Mouse (Mus musculus) bone marrow macrophage, adult 2 months (primary cell): ENCODE data around the gene Myh1.

Experiments used
- CTCF ChIP-seq: IDR thresholded peaks from 2 replicates; pipeline ENCODE4 v1.5.1; 2012; ENCODE audit warnings: low read depth, mild to moderate bottlenecking, low read length, moderate library complexity
- POLR2A ChIP-seq: IDR thresholded peaks from 2 replicates; pipeline ENCODE4 v1.6.1; 2012; ENCODE audit warnings: mild to moderate bottlenecking, low read depth, low read length, borderline replicate concordance

GRCm38 (mm10) chr11:67253691-67254090 lies 53.8 kb downstream of the Myh1 start:
- TF ChIP-seq CTCF (no peak), POLR2A (no peak)
